Mouse (Mus musculus) lung, postnatal 10 days (tissue): ENCODE measurements at regions not wholly inside any gene's neighbourhood (a gene's known extent, or its start where the extent isn't known, plus 50 kb on each side); places are given as distances from the start of the nearest gene placed in this dataset.

Experiments used
- DNase-seq: peaks from one replicate; pipeline ENCODE4 v3.0.0; 2021

DNA sequence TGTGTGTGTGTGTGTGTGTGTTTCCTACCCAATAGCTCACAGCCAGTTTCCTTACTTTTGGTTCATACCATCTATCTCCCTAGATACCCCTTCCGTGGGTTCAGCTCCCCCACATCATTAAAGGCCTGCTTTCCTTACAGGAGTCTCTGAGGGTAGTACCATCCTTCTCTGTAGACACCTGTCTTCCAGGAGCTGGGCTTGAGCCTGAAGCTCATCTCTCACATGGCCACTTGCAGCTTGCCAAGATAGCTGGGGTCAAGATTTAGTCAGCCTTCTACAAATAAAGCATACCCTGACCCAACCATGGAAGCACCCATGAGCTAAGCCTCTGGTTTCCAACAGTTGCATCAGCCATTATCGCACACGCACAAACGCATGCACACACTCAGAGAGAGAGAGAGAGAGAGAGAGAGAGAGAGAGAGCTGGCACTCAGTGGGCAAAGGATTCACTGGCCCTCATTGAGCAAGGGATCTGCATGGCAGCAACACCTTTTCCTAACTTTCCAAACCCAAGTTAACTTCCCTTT, 88.3 kb upstream of the Pabpc6 start:
- DNase-seq: no peak

DNA sequence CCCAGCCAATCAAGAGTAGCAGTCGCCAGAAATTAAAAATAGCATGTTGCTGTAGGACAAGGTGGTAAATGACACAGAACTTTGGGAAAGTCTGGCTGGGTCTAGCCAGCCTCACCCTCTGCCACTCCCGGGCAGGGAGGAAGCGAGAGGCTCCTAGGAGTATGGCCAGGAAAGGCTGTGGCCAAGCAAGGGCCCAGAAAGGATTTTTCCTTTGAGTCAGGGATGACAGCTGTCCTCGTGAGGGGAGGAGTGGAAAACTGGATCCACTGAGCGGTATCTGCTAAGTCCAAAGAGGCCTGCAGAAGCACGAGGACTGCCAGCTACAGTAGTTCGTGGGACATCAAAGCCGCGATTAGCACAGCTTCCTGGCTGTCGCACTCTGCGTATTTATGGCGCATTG, 87.2 kb upstream of the Pabpc6 start:
- peak; percentile 63 for DNase-seq

DNA sequence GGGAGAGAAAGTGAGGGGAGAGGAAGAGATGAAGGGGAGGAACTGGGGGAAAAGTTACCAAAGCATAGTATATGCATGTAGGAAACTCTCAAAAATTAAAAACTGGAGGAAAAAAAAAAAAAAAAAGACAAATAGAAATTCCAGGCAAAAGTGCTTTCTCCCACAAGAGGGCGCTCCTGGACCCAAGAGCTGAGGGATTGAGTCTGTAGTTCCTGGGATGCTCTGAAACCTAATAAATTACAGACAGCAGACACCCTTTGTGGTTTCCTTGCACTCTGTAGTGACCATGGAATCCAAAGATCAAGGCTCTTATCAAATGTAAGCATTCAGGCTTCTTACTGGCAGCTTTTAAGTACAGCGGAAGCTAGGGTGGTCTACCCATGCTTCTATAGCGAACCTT, 86.7 kb upstream of the Pabpc6 start:
- DNase-seq: peak; percentile 85

- DNase-seq: no peak
These were observed 86.1 kb upstream of the Pabpc6 start for GRCm38 (mm10) chr17:9755576-9755975.

GRCm38 (mm10) chr17:9754884-9755405, 85.4 kb upstream of the Pabpc6 start:
- DNase-seq: no peak

DNA sequence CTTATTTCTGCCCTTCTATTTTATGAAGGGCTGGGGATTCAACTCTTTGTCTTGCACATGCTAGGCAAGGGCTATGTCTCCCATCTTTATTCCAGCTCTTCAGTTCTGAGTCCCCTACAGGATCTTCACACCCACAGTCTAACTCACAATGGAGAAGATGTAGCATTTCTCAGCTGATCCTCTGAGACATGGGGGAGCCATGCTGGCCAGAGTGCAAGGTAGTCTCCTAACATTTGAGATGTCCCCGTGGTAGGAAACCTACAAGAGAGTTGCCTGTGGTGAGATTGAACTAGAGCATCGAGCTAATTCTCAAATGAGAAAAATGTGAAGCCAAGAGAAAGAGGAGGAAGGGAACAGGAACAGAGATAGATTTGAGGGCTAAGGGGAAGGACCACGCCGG, 83.3 kb upstream of the Pabpc6 start:
- DNase-seq: no peak

DNA sequence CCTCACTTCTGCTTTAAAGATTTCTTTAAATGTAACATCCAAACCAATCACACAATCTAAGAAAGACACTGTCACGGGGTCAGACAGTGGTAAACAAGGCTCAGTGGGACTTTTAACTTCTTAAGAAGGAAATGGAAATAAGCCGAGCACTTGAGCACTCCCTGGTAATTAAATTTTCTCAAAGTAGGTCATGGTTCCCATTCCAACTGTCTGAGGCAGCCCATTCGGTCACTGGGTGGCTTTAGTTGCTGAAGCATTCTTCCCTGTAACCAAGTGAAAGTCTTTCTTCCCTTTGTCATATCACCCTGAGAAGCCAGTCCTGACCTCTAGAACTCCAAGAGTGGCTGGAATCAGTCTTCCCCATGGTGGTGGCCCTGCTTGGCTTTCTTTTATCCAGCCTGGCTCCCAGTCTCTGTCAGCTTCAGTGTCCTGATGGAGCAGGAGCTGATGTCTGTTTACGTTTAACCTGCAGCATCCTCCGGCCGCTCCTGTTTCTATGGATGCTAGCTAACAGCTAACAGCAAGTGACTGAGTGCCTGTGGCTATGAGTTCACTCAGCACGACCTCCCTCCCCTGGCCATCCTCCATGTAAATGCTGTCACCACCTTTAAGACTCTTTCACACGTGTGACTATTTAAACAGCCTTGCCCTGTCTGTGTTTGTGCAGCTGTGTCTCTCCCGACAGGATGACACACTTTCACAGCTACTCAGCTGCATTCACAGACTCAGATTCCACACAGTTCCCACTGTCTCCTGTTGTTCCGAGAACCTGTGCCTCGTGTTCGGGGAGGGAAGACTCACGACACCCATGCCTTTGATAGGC, 82.0 kb upstream of the Pabpc6 start:
- no peak for DNase-seq

GRCm38 (mm10) chr17:9750046-9750445, 80.5 kb upstream of the Pabpc6 start:
- DNase-seq: no peak

- no peak for DNase-seq
These were observed 79.8 kb upstream of the Pabpc6 start for GRCm38 (mm10) chr17:9749301-9749700.

DNA sequence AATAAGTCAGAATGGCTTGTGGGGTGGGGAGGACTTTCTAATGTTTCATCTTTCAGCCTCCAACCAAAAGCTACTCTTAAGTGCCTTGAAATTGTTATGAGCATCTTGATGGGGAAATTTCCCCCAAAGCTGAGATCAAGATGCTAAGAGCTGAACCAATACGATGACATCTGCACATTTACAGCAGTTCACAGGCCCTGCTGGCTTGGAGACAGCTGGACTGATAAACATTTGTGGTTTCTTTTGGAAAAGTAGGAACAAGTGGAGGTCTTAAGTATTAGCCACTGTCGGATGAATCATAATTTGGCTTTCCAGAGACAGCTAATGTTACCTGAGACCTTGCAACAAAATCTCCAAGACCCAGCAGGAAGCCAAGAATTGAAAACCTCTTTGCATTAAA, 78.4 kb upstream of the Pabpc6 start:
- DNase-seq: no peak

DNA sequence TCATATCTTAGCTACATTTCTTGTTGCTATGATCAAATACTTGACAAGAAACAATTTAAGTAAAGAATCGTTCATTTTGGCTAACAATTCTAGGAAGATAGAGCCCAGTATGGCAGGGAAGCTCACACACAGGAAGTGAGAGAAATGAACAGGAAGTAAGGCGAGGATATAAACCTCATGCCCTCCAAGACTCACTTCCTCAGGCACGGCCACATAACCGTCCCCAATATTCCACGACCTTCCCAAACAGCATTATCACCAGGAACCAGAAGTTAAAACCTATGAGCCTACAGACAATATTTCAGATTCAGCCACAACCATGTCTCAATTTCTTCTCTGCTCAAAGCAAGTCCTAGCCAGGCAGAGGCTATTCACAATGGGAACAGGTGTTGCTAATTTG, 73.8 kb upstream of the Pabpc6 start:
- no peak for DNase-seq

DNA sequence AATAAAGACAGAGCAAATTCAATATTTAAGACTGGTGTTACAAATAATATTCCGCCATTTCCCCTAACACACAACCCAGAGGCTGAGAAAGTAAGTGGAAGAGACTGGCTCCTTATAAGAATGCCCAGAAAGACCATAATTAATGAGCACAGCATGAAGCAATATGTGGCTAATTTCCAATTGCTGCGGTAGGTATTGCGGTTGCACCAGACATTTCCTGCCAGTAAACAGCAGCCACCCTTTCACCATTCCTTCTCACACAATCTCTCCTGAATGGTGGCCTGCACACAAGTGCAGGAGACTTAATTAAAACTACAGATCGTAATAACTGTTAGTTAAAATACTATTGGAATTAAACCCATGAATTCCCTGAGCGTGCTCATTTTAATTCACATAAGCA, 71.8 kb upstream of the Pabpc6 start:
- no peak for DNase-seq

DNA sequence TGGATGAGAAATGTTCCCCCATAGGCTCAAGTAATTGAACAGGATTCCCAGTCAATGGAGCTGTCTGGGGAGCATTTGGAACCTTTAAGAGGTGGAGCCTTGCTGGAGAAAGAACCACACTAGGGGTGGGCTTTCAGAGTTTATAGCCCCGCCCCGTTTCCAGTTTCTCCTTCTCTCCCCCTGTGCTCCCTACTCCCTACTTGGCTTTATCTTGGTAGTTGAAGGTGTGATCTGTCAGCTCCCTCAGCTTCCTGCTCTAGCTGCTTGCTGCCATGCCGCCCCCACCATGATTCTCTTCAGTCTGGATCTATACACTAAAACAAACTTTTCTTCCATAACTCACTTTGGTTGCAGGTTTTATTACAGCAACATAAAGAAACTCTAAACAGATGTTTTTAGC, 59.5 kb upstream of the Pabpc6 start:
- DNase-seq: no peak

DNA sequence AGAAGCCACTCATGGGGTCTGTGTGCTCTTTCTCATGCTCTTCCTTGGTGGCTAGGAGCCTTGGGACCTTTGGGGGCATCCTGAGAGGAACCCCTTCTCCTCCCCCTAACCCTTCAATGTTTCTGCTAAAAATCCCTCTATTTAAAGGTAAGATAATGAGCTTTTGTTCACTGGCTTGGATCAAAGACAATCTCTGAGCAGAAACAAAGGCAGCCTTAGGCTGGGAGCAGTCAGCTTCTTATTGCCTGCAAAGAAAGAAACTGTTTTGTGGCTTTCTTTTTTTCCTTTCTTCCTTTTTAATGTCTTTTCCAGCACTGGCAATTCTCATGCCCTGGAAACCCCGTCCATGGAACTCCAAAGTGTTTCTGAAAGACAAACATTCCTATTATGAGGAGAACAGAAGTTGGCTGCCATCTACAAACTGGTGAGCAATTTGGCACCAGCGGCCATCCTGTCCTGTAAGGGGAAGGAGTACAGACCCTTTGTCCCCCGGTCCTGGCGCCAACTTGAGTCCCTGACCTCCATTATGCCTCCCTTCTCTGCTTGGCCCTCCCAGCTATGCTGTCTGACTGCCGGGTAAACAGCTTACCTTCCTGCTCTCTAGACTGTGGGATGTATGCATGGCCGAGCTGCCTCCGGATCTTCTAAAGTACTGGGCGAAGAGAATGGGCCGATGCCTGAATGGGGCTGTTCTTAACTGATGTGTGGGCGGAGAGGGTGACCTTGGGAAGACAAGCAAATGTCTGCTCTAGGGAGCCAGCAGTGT, 56.4 kb upstream of the Pabpc6 start:
- peak; percentile 49 for DNase-seq

DNA sequence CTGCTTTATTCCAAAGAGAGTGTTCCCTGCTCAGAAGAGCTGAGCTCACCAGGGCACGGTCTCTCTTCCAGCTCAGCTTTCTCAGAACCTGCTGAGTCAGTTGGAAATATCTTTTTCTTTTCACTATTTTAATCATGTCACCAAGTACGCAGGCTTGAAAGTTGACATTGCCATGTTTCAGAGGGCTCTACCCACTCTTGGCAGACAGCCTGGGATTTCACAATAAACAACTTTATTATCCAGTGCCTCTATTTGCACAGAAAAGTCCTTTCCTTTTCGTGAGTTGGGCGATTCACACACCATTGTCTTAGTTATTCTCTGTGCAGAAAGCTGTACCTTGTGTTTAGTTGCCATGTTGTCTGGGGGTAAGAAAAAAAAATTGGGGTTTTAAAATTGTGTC, 54.0 kb upstream of the Pabpc6 start:
- peak; percentile 40 for DNase-seq

- DNase-seq: no peak
These were observed 53.2 kb upstream of the Pabpc6 start for GRCm38 (mm10) chr17:9722709-9723108.
